Mouse (Mus musculus) megakaryocyte-erythroid progenitor cell, adult 5-6 weeks (primary cell): ENCODE data around the gene Kcnmb3. TPM values are rescaled to one million over a fixed set of nuclear protein-coding genes. Genes with fewer than 3 reads are reported as not detected.
"Not testable (repeated sequence)": the region's sequence is repeated elsewhere in the genome, so short reads cannot be mapped to it uniquely, and the experiment has no call there.

Experiments
- ATAC-seq: replicated peaks from 2 replicates; pipeline ENCODE4 v1.8.0; 2016; ENCODE audit warnings: mild to moderate bottlenecking, inconsistent platforms; ENCODE audit not compliant: severe bottlenecking, poor library complexity, low FRiP score, low TSS enrichment
- total RNA-seq, 2 experiments: library from RNA; stranded (forward) in 1 of 2; stranded (reverse) in 1 of 2; fragments of 200-1000, 215-1000 nt in 1 of 2; fragments of >200 nt in 1 of 2; fragmentation: Nextera tagmentation in 1 of 2; gene quantifications; 2 replicates each; pipeline ENCODE4 v1.2.3; 2014 to 2017

The Kcnmb3 gene
- total RNA-seq, 2 experiments from 2014 or later: not detected

- ATAC-seq: no peak
Measured at GRCm38 (mm10) chr3:32437820-32438219, 54.2 kb downstream of the Kcnmb3 start.

DNA sequence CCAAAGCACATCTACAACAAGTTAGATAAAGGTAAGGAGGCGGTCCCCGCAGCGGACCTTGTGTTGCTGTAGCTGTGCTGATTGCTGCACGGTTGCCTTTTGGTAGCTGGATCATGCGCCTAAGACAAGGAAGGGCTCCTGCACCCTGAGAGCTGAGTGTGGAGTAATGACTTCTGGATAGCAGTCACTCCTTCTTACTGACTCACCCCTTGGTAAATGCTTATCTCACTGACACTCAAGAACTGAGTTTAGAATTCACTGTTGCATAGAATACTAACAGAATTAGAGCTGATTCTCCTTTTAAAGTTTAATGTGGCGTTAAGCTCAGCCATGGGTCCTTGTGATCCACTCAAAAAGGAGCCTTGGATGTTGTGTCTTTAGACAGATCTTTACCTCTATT, 54.7 kb downstream of the Kcnmb3 start:
- 0 out of 2 replicates have a peak, but pooled peaks have one; percentile 37 for ATAC-seq

GRCm38 (mm10) chr3:32436101-32436500, 55.9 kb downstream of the Kcnmb3 start:
- ATAC-seq: no peak

DNA sequence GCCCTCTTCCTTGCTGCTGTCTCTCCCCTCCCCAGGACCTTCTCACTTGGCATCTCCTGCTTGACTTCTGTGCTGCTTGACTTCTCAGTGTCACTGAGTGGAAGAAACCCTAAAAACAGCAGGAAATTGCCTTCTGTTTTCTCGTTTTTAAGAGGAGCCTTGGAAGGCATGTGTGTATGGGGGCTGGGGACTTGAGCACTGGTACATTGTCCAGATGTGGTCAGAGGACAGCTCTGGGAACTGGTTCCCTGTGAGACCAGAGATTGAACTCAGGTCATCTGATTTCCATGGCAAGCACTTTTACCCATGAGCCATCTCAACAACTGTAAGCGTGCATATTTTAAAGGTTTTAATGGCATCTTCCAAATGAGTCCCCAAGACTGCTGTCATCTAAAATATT, 58.0 kb downstream of the Kcnmb3 start:
- ATAC-seq: no peak

- peak; percentile 88 for ATAC-seq
Measured at GRCm38 (mm10) chr3:32430394-32430793, 61.6 kb downstream of the Kcnmb3 start.

GRCm38 (mm10) chr3:32429351-32429750, 62.7 kb downstream of the Kcnmb3 start:
- not testable (repeated sequence) for ATAC-seq

DNA sequence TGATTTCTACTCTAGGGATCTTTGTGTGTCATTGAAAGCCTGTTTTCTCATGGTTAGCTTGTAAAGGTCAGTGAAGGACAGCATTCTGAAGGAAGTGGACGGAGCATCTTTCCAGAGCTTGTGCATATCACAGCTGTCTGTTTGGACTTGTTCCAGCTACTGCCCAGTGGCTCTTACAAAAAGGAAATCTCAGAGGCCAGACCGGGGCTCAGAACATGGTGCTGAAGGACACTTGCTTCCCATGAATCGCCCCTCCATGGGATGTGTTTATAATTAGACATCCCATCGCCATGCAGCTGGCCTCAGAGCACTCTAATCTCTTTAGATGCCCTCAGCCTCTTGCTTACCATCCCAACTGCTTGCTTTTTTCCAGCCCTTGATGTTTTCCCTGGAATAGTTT, 63.1 kb downstream of the Kcnmb3 start:
- no peak for ATAC-seq

DNA sequence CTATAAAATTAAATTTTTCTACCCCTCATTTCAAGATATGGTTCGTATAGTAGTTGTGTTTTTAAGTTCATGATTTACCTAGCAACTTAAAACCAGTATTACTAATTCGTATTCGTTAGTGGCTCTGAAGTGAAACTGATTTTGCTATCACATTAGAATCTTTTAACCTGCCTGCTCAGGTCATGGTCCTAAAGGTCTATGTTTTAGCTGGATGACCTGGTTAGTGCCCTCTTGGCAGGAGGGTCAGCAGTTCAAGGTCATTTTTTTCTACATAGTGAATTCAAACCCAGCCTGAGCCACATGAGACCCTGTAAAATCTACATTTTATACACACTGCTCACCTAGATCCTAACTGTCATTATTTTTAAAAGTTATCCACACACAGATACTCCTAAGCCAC, 63.7 kb downstream of the Kcnmb3 start:
- no peak for ATAC-seq

DNA sequence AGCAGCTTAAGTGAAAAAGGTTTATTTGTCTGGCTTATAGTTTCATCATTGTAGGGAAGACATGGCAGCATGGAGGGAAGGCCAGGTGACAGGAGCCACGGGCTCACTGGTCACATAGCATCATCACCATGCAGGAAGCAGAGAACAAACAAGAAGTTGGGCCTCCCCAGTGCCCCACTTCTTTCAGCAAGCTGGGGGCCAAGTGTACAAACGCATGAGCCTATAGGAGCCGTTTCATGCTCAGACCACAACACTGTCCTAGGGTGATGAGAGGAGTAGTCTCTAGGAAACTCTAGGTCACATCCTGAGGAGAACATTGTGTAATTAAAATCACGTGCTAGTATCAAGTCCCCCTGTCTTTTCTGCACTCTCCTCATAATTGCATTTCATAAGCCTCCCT, 64.3 kb downstream of the Kcnmb3 start:
- ATAC-seq: no peak

Other genes starting within 250 kb of the Kcnmb3 start
- 7.7 and 14.9 TPM in 2 replicates for gene Zmat3, start 126.2 kb downstream of the Kcnmb3 start, total RNA-seq (2014; fragmentation: Nextera tagmentation)
- gene Zmat3, start 126.2 kb downstream of the Kcnmb3 start, total RNA-seq (2017): 2.0 and 3.0 TPM in 2 replicates
- 15.5 and 20.1 TPM in 2 replicates for gene Pik3ca, start 94.6 kb downstream of the Kcnmb3 start, total RNA-seq (2014; fragmentation: Nextera tagmentation)
- gene Pik3ca, start 94.6 kb downstream of the Kcnmb3 start, total RNA-seq (2017): 26.6 and 28.1 TPM in 2 replicates
- gene Zfp639, start 18.0 kb upstream of the Kcnmb3 start, total RNA-seq (2014; fragmentation: Nextera tagmentation): 90.2 and 120 TPM in 2 replicates
- gene Zfp639, start 18.0 kb upstream of the Kcnmb3 start, total RNA-seq (2017): 76.0 and 95.7 TPM in 2 replicates
- 35.6 and 84.0 TPM in 2 replicates for gene Mfn1, start 37.2 kb upstream of the Kcnmb3 start, total RNA-seq (2014; fragmentation: Nextera tagmentation)
- gene Mfn1, start 37.2 kb upstream of the Kcnmb3 start, total RNA-seq (2017): 55.0 and 79.6 TPM in 2 replicates
- gene Gnb4, start 124.4 kb upstream of the Kcnmb3 start, total RNA-seq (2014; fragmentation: Nextera tagmentation): 33.0 and 42.2 TPM in 2 replicates
- gene Gnb4, start 124.4 kb upstream of the Kcnmb3 start, total RNA-seq (2017): 31.4 and 57.6 TPM in 2 replicates
- gene Actl6a, start 214.1 kb upstream of the Kcnmb3 start, total RNA-seq (2014; fragmentation: Nextera tagmentation): 132 and 148 TPM in 2 replicates
- 100 and 139 TPM in 2 replicates for gene Actl6a, start 214.1 kb upstream of the Kcnmb3 start, total RNA-seq (2017)
- 202 and 265 TPM in 2 replicates for gene Ndufb5, start 244.8 kb upstream of the Kcnmb3 start, total RNA-seq (2014; fragmentation: Nextera tagmentation)
- gene Ndufb5, start 244.8 kb upstream of the Kcnmb3 start, total RNA-seq (2017): 147 and 148 TPM in 2 replicates
- gene Mrpl47, start 245.4 kb upstream of the Kcnmb3 start, total RNA-seq (2014; fragmentation: Nextera tagmentation): 47.7 and 54.8 TPM in 2 replicates
- 42.8 and 44.4 TPM in 2 replicates for gene Mrpl47, start 245.4 kb upstream of the Kcnmb3 start, total RNA-seq (2017)